Mouse (Mus musculus): ENCODE data around the gene Sfmbt2. TPM values are rescaled to one million over a fixed set of nuclear protein-coding genes. Genes with fewer than 3 reads are reported as not detected.

Gene Sfmbt2
- polyA plus RNA-seq, 1 experiment from 2014 or later, result 0.47 TPM

GRCm38 (mm10) chr2:10351125-10351524, 19.2 kb upstream of the Sfmbt2 start:
- Histone ChIP-seq H3K27ac (ENCODE audit: low read depth, low read length) (no peak overlapping the region), H3K4me2 (replicated peaks; ENCODE audit: low read depth) (no peak overlapping the region), H3K9me3 (ENCODE audit: control insufficient read depth) (no peaks in the 10 kb centered on the region), H3K36me3 (ENCODE audit: control insufficient read depth, insufficient read depth) (no peaks in the 10 kb centered on the region), H3K9ac (ENCODE audit: low read depth, low read length) (no peak overlapping the region), H3K4me3 (ENCODE audit: low read depth, low read length) (no peak overlapping the region), H3K4me1 (replicated peaks; ENCODE audit: control insufficient read depth, insufficient read depth, low read length) (no peaks in the 10 kb centered on the region), H3K27me3 (replicated peaks; ENCODE audit: control insufficient read depth, insufficient read depth, low read length) (no peaks in the 10 kb centered on the region)
- no peak for TF ChIP-seq CTCF (IDR thresholded peaks at IDR 0.05; ENCODE audit: low read depth)
- no peak for ATAC-seq
- WGBS, result 51% methylated on average over 1 of the region's 1 CpGs

GRCm38 (mm10) chr2:10352887-10353286, 17.4 kb upstream of the Sfmbt2 start:
- WGBS, result 71% methylated on average over 3 of the region's 3 CpGs
- TF ChIP-seq CTCF (IDR thresholded peaks at IDR 0.05; ENCODE audit: low read depth), result no peak
- Histone ChIP-seq H3K4me3 (ENCODE audit: low read depth, low read length) (no peak overlapping the region), H3K9me3 (ENCODE audit: control insufficient read depth) (no peaks in the 10 kb centered on the region), H3K4me1 (replicated peaks; ENCODE audit: control insufficient read depth, insufficient read depth, low read length) (no peaks in the 10 kb centered on the region), H3K9ac (ENCODE audit: low read depth, low read length) (no peak overlapping the region), H3K36me3 (ENCODE audit: control insufficient read depth, insufficient read depth) (no peaks in the 10 kb centered on the region), H3K4me2 (replicated peaks; ENCODE audit: low read depth) (no peak overlapping the region), H3K27ac (ENCODE audit: low read depth, low read length) (no peak overlapping the region), H3K27me3 (replicated peaks; ENCODE audit: control insufficient read depth, insufficient read depth, low read length) (no peaks in the 10 kb centered on the region)
- ATAC-seq, result no peak

- H3K9ac ChIP-seq (ENCODE audit: low read depth, low read length), result no peak overlapping the region
- H3K9me3 ChIP-seq (ENCODE audit: control insufficient read depth), result no peaks in the 10 kb centered on the region
- no peak overlapping the region for H3K4me2 ChIP-seq (replicated peaks; ENCODE audit: low read depth)
- H3K36me3 ChIP-seq (ENCODE audit: control insufficient read depth, insufficient read depth), result no peaks in the 10 kb centered on the region
- WGBS, result 67% methylated on average over 4 of the region's 4 CpGs
- H3K27ac ChIP-seq (ENCODE audit: low read depth, low read length), result no peak overlapping the region
- H3K27me3 ChIP-seq (replicated peaks; ENCODE audit: control insufficient read depth, insufficient read depth, low read length), result no peaks in the 10 kb centered on the region
- no peaks in the 10 kb centered on the region for H3K4me1 ChIP-seq (replicated peaks; ENCODE audit: control insufficient read depth, insufficient read depth, low read length)
- ATAC-seq, result no peak
- no peak for TF ChIP-seq CTCF (IDR thresholded peaks at IDR 0.05; ENCODE audit: low read depth)
- no peak overlapping the region for H3K4me3 ChIP-seq (ENCODE audit: low read depth, low read length)
These were observed 16.4 kb upstream of the Sfmbt2 start for GRCm38 (mm10) chr2:10353889-10354288.

- Histone ChIP-seq H3K4me2 (replicated peaks; ENCODE audit: low read depth) (no peak overlapping the region), H3K4me3 (ENCODE audit: low read depth, low read length) (no peak overlapping the region), H3K36me3 (ENCODE audit: control insufficient read depth, insufficient read depth) (no peaks in the 10 kb centered on the region), H3K4me1 (replicated peaks; ENCODE audit: control insufficient read depth, insufficient read depth, low read length) (no peaks in the 10 kb centered on the region), H3K27ac (ENCODE audit: low read depth, low read length) (no peak overlapping the region), H3K9me3 (ENCODE audit: control insufficient read depth) (no peaks in the 10 kb centered on the region), H3K27me3 (replicated peaks; ENCODE audit: control insufficient read depth, insufficient read depth, low read length) (no peaks in the 10 kb centered on the region), H3K9ac (ENCODE audit: low read depth, low read length) (no peak overlapping the region)
- ATAC-seq, result no peak
- TF ChIP-seq CTCF (IDR thresholded peaks at IDR 0.05; ENCODE audit: low read depth), result no peak
- 92% methylated on average over 2 of the region's 2 CpGs for WGBS
These were observed 10.4 kb upstream of the Sfmbt2 start for GRCm38 (mm10) chr2:10359861-10360260.

GRCm38 (mm10) chr2:10365081-10365480, 5.2 kb upstream of the Sfmbt2 start:
- Histone ChIP-seq H3K9ac (ENCODE audit: low read depth, low read length) (no peak overlapping the region), H3K4me3 (ENCODE audit: low read depth, low read length) (no peak overlapping the region), H3K36me3 (ENCODE audit: control insufficient read depth, insufficient read depth) (no peaks in the 10 kb centered on the region), H3K4me1 (replicated peaks; ENCODE audit: control insufficient read depth, insufficient read depth, low read length) (no peaks in the 10 kb centered on the region), H3K9me3 (ENCODE audit: control insufficient read depth) (0 out of 2 replicates have a peak, but pooled peaks cover 1% of the 10 kb centered on the region), H3K27ac (ENCODE audit: low read depth, low read length) (no peak overlapping the region), H3K4me2 (replicated peaks; ENCODE audit: low read depth) (no peak overlapping the region), H3K27me3 (replicated peaks; ENCODE audit: control insufficient read depth, insufficient read depth, low read length) (peaks cover 23% of the 10 kb centered on the region)
- WGBS, result 92% methylated on average over 6 of the region's 6 CpGs
- no peak for TF ChIP-seq CTCF (IDR thresholded peaks at IDR 0.05; ENCODE audit: low read depth)
- no peak for ATAC-seq

- no peak for ATAC-seq
- Histone ChIP-seq H3K36me3 (ENCODE audit: control insufficient read depth, insufficient read depth) (no peaks in the 10 kb centered on the region), H3K9me3 (ENCODE audit: control insufficient read depth) (0 out of 2 replicates have a peak, but pooled peaks cover 2% of the 10 kb centered on the region), H3K27me3 (replicated peaks; ENCODE audit: control insufficient read depth, insufficient read depth, low read length) (peaks cover 35% of the 10 kb centered on the region), H3K4me1 (replicated peaks; ENCODE audit: control insufficient read depth, insufficient read depth, low read length) (no peaks in the 10 kb centered on the region), H3K9ac (ENCODE audit: low read depth, low read length) (no peak overlapping the region), H3K4me2 (replicated peaks; ENCODE audit: low read depth) (no peak overlapping the region), H3K27ac (ENCODE audit: low read depth, low read length) (no peak overlapping the region), H3K4me3 (ENCODE audit: low read depth, low read length) (no peak overlapping the region)
- peak; percentile 72 for TF ChIP-seq CTCF (IDR thresholded peaks at IDR 0.05; ENCODE audit: low read depth)
- 16% methylated on average over 2 of the region's 2 CpGs for WGBS
These were observed 4.0 kb upstream of the Sfmbt2 start for GRCm38 (mm10) chr2:10366284-10366683.

- Histone ChIP-seq H3K27ac (ENCODE audit: low read depth, low read length) (no peak overlapping the region), H3K27me3 (replicated peaks; ENCODE audit: control insufficient read depth, insufficient read depth, low read length) (peaks cover 65% of the 10 kb centered on the region), H3K9me3 (ENCODE audit: control insufficient read depth) (0 out of 2 replicates have a peak, but pooled peaks cover 2% of the 10 kb centered on the region), H3K36me3 (ENCODE audit: control insufficient read depth, insufficient read depth) (no peaks in the 10 kb centered on the region), H3K9ac (ENCODE audit: low read depth, low read length) (no peak overlapping the region), H3K4me1 (replicated peaks; ENCODE audit: control insufficient read depth, insufficient read depth, low read length) (peaks cover 10% of the 10 kb centered on the region; the same call in 1 of the 2 replicates), H3K4me3 (ENCODE audit: low read depth, low read length) (no peak overlapping the region), H3K4me2 (replicated peaks; ENCODE audit: low read depth) (no peak overlapping the region)
- TF ChIP-seq CTCF (IDR thresholded peaks at IDR 0.05; ENCODE audit: low read depth), result no peak
- ATAC-seq, result no peak
- WGBS, result 6% methylated on average over 8 of the region's 8 CpGs
These were observed 634 bp upstream of the Sfmbt2 start for GRCm38 (mm10) chr2:10369676-10370075.
